Mouse (Mus musculus): ENCODE measurements around the gene 1700047I17Rik2. TPM values are rescaled to one million over a fixed set of nuclear protein-coding genes. Genes with fewer than 3 reads are reported as not detected.
A peak's percentile ranks its signal among the peaks of the same experiment; 100 is the strongest.
"Not testable (repeated sequence)": the region's sequence is repeated elsewhere in the genome, so short reads cannot be mapped to it uniquely, and the experiment has no call there.

The 1700047I17Rik2 gene
- 1.4 TPM in 1 of 2 replicates, not detected in the other for polyA plus RNA-seq (2016; fragmentation: Nextera tagmentation; extraction: Ambion mirVana)

DNA sequence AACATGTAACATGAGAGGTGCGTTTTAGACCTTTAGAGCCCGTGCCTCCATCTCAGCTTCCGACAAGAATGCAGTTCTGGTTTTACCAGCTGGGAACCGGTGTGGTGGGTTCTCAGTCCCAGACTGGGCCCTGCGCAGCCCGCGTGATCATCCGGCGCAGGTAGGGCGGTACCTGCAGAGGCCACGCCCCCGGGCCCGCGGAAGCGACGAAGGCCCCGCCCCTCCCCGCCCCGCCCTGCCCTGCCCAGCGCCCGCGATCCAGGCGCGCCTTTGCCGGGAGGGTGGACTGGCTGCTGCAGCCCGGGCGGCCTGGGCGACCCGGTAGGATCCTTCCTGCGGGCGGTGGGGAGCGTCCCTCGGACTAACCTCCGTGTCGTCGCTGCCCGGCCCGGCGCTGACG, at the start of gene 1700047I17Rik2:
Gene 1700047I17Rik2, plus strand, starts transcription at position 287 of the 400 bp plus-strand sequence.
- not testable (repeated sequence) for H3K4me1 ChIP-seq, H3K27me3 ChIP-seq

DNA sequence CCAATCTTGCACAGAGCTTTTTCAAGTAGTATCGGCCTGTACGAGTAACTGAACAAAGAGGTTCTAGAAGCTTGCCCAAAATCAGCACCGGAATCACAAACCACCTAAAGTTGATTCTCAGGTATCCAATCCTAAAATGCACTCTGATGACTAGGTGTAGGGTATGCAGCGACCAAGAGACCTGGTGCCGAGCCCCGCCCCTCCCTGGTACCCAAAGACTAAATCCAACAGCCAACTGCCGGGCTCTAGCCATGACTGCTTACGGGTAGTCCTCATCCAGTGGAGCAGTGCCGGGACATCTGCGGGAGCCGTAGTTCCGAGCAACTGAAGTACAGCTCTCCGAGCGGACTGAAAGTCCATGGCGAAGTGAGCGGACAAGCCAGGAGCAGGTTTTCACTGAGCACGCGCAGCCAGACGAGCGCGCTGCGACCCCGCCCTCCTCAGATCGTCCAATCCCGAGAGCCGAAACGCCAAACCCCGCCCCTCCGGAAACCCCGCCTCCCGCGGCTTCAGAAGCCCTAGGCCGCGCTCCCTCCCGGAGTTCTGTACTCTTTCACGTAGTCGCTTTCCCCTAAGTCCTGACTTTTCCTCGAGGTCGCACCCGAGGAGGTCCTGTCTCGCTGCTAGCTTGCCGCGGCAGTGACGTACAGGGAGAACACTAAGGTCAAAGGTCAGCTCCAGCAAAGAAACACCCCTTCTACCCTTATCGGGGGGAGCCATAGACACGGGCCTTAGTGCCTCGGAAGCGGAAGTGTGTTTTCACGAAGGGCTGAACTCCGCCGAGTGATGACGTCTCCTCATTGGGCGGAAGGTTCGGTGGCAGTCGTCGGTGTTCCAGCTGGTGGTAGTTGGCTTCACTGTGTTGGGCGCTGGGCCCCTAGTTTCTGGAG, 44.6 kb upstream of the 1700047I17Rik2 start, which contains the start of gene Srp54b:
Gene Srp54b, plus strand, starts transcription at position 546 of the 890 bp plus-strand sequence.
- H3K36me3 ChIP-seq; H3K4me2 ChIP-seq (replicated peaks); H3K9ac ChIP-seq (replicated peaks); H3K9me3 ChIP-seq; H3K27ac ChIP-seq (replicated peaks); H3K27me3 ChIP-seq; H3K4me1 ChIP-seq: not testable (repeated sequence)
- ATAC-seq (ENCODE audit: low FRiP score, low read depth), result peak; percentile 98
- H3K4me3 ChIP-seq, result peak within 1 kb of the TSS; percentile 31
- no CpG with 5 or more reads among the region's 57 CpGs for WGBS

More for the DNA sequence above, at the start of gene 1700047I17Rik2:
- H3K9ac ChIP-seq (replicated peaks); H3K4me3 ChIP-seq; H3K27ac ChIP-seq (replicated peaks); H3K36me3 ChIP-seq; H3K4me2 ChIP-seq (replicated peaks); H3K9me3 ChIP-seq: not testable (repeated sequence)
- peak; percentile 96 for ATAC-seq (ENCODE audit: low FRiP score, low read depth)
- no CpG with 5 or more reads among the region's 40 CpGs for WGBS

DNA sequence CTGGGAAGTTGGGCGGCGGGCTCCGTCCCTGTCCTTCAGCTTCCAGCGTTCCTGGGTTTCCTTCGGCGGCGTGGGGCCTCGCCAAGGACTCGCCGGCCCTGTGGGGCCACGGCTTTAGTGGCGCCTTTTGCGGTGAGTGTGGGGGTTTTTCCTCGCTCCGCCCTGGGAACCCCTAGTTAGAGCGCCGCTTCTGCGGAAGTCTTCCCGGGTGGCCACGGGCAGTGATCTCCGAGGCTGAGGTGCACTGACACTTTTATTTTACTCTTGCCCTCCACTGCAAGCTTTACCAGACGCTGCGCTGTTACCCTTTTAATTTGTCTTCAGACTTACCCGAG, 44.0 kb upstream of the 1700047I17Rik2 start:
- H3K36me3 ChIP-seq, result not testable (repeated sequence)
- WGBS, result under 1% methylated on average over 10 of the region's 24 CpGs
- peak overlapping the region; percentile 31 for H3K4me3 ChIP-seq

DNA sequence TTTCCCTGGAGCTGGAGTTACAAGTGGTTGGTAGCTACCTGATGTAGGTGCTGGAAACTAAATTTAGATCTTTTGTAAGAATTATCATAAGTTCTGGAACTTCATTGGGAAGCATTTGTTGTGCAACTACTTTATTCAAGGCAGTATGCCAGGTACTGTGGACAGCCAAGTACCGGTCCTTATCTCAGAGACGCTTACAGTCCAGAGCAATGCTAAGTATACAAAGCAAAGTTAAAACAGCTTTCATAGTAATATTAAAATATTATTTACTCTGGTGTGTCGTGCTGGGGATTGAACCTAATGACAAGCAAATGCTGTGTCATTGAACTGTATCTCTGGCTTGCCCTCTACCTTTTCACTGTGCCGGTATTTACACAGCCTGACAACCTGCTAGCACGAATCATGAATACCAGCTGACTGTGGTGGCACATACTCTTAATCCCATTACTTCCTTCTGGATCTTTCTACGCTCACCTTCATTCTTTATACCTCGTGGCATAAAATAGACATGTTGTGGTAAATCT, 32.3 kb upstream of the 1700047I17Rik2 start:
- not testable (repeated sequence) for H3K4me3 ChIP-seq; H3K36me3 ChIP-seq; H3K4me1 ChIP-seq; ATAC-seq (ENCODE audit: low FRiP score, low read depth); H3K9me3 ChIP-seq; H3K9ac ChIP-seq (replicated peaks); H3K27ac ChIP-seq (replicated peaks); H3K4me2 ChIP-seq (replicated peaks); H3K27me3 ChIP-seq
- no CpG with 5 or more reads among the region's 7 CpGs for WGBS

More for the DNA sequence above, 44.0 kb upstream of the 1700047I17Rik2 start:
- not testable (repeated sequence) for H3K4me2 ChIP-seq (replicated peaks); H3K4me1 ChIP-seq; H3K27ac ChIP-seq (replicated peaks); H3K27me3 ChIP-seq; H3K9me3 ChIP-seq; H3K9ac ChIP-seq (replicated peaks)
- ATAC-seq (ENCODE audit: low FRiP score, low read depth), result peak; percentile 51; the same call in 1 of the 2 replicates

DNA sequence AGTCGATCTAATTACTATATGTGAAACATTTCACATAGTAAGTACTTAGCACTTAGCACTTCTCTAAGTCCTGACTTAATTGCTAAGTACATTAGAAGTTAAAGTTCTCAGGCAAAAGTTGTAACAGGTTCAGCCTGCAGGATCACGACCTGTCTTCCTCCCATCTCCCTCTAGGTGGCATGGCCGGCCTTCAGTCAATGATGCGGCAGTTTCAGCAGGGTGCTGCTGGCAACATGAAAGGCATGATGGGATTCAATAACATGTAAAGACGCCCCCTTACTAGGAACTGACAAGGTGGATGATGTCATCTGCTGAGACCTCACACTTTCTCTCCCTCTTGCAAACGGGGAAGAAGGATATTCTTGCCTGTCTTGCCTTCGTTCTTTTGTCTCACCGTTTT, 11.7 kb upstream of the 1700047I17Rik2 start:
- WGBS, result no CpG with 5 or more reads among the region's 8 CpGs
- H3K27ac ChIP-seq (replicated peaks); H3K36me3 ChIP-seq; H3K4me3 ChIP-seq; ATAC-seq (ENCODE audit: low FRiP score, low read depth); H3K4me2 ChIP-seq (replicated peaks); H3K9me3 ChIP-seq; H3K27me3 ChIP-seq; H3K9ac ChIP-seq (replicated peaks); H3K4me1 ChIP-seq: not testable (repeated sequence)

DNA sequence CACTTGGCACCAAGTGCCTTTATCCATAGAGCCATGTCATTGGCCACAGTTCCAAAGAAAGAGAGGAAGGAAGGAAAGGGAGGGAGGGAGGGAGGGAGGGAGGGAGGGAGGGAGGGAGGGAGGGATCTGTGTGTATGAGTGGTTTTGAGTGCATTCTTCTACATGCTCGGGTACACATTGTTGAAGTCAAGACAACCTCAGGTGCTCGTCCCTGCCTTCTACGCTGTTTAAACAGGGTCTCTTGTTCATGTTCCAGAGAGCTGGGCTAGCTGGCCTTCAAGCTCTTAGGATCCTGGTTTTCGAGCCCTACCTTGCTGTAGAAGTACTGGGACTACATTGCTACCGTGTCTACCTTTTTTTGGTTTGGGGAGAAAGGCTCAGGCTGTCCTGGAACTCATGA, 10.3 kb upstream of the 1700047I17Rik2 start:
- H3K9ac ChIP-seq (replicated peaks); H3K36me3 ChIP-seq; H3K9me3 ChIP-seq; H3K4me3 ChIP-seq; H3K4me1 ChIP-seq; H3K4me2 ChIP-seq (replicated peaks); H3K27me3 ChIP-seq; H3K27ac ChIP-seq (replicated peaks); ATAC-seq (ENCODE audit: low FRiP score, low read depth): not testable (repeated sequence)
- WGBS, result no CpG with 5 or more reads among the region's 5 CpGs

DNA sequence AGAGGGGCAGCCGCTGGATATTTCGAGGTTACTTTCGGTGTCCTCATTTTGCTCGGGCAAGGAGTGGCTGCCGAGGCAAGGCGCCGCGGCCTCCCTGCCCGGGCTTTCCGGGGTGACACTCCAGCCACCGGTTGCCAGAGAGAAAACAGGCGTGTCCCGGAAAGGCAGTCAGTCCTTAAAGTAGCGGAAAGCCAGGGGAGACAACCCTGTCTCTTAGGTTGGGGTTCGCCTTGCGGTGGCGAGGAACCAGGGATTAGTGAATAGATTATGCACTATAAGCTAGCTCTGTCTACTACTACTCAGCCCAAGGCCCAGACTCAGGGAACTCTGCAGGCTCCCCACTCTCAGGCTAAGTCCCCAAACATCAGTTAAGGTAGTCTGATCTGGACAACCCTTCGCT, 407 bp downstream of the 1700047I17Rik2 start:
- no CpG with 5 or more reads among the region's 18 CpGs for WGBS

DNA sequence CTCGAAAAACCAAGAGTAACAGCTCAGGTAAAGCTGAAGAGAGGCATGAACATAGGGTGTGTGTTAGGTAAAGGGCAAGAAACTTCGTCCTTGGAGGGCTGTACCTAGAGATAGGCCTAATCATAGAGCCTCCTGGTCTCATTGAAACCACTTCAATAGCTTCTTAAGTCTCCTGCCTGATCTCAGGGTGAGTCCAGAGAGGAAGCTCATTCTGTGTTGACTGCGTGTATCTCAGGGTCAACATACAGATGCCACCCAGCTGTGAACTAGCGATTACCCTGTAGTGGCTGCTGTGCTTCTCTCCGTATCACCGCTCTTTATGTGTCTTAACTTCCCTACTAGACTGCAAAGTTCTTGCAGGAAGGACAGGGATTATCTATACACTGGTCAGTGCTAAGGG, 13.6 kb downstream of the 1700047I17Rik2 start:
- WGBS, result no CpG with 5 or more reads among the region's 6 CpGs
- not testable (repeated sequence) for H3K9ac ChIP-seq (replicated peaks); H3K4me2 ChIP-seq (replicated peaks); H3K27me3 ChIP-seq; H3K36me3 ChIP-seq; H3K9me3 ChIP-seq; H3K27ac ChIP-seq (replicated peaks); ATAC-seq (ENCODE audit: low FRiP score, low read depth); H3K4me3 ChIP-seq; H3K4me1 ChIP-seq

More for the DNA sequence above, 407 bp downstream of the 1700047I17Rik2 start:
- not testable (repeated sequence) for H3K36me3 ChIP-seq; H3K27me3 ChIP-seq; H3K4me3 ChIP-seq; H3K9me3 ChIP-seq; H3K4me1 ChIP-seq; H3K4me2 ChIP-seq (replicated peaks); H3K9ac ChIP-seq (replicated peaks); H3K27ac ChIP-seq (replicated peaks)
- peak; percentile 70 for ATAC-seq (ENCODE audit: low FRiP score, low read depth)

DNA sequence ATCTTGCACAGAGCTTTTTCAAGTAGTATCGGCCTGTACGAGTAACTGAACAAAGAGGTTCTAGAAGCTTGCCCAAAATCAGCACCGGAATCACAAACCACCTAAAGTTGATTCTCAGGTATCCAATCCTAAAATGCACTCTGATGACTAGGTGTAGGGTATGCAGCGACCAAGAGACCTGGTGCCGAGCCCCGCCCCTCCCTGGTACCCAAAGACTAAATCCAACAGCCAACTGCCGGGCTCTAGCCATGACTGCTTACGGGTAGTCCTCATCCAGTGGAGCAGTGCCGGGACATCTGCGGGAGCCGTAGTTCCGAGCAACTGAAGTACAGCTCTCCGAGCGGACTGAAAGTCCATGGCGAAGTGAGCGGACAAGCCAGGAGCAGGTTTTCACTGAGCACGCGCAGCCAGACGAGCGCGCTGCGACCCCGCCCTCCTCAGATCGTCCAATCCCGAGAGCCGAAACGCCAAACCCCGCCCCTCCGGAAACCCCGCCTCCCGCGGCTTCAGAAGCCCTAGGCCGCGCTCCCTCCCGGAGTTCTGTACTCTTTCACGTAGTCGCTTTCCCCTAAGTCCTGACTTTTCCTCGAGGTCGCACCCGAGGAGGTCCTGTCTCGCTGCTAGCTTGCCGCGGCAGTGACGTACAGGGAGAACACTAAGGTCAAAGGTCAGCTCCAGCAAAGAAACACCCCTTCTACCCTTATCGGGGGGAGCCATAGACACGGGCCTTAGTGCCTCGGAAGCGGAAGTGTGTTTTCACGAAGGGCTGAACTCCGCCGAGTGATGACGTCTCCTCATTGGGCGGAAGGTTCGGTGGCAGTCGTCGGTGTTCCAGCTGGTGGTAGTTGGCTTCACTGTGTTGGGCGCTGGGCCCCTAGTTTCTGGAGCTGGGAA, 30.5 kb downstream of the 1700047I17Rik2 start, which contains the start of gene Srp54c:
Gene Srp54c, plus strand, starts transcription at position 543 of the 894 bp plus-strand sequence.
- not testable (repeated sequence) for H3K9me3 ChIP-seq; H3K36me3 ChIP-seq; H3K4me1 ChIP-seq; H3K27me3 ChIP-seq; H3K27ac ChIP-seq (replicated peaks)
- 0 out of 2 replicates have a peak within 1 kb of the TSS, but pooled peaks have one; percentile 39 for H3K9ac ChIP-seq (replicated peaks)
- WGBS, result no CpG with 5 or more reads among the region's 57 CpGs
- peak; percentile 98 for ATAC-seq (ENCODE audit: low FRiP score, low read depth)
- peak within 1 kb of the TSS; percentile 35; the same call in 1 of the 2 replicates for H3K4me2 ChIP-seq (replicated peaks)
- H3K4me3 ChIP-seq, result peak within 1 kb of the TSS; percentile 43

DNA sequence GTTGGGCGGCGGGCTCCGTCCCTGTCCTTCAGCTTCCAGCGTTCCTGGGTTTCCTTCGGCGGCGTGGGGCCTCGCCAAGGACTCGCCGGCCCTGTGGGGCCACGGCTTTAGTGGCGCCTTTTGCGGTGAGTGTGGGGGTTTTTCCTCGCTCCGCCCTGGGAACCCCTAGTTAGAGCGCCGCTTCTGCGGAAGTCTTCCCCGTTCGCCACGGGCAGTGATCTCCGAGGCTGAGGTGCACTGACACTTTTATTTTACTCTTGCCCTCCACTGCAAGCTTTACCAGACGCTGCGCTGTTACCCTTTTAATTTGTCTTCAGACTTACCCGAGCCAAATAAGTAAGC, 31.1 kb downstream of the 1700047I17Rik2 start:
- peak overlapping the region; percentile 35; the same call in 1 of the 2 replicates for H3K4me2 ChIP-seq (replicated peaks)
- 0 out of 2 replicates have a peak overlapping the region, but pooled peaks have one; percentile 39 for H3K9ac ChIP-seq (replicated peaks)
- H3K4me3 ChIP-seq, result peak overlapping the region; percentile 43
- not testable (repeated sequence) for H3K4me1 ChIP-seq; H3K36me3 ChIP-seq; H3K27ac ChIP-seq (replicated peaks); H3K27me3 ChIP-seq; ATAC-seq (ENCODE audit: low FRiP score, low read depth); H3K9me3 ChIP-seq
- WGBS, result under 1% methylated on average over 12 of the region's 25 CpGs

DNA sequence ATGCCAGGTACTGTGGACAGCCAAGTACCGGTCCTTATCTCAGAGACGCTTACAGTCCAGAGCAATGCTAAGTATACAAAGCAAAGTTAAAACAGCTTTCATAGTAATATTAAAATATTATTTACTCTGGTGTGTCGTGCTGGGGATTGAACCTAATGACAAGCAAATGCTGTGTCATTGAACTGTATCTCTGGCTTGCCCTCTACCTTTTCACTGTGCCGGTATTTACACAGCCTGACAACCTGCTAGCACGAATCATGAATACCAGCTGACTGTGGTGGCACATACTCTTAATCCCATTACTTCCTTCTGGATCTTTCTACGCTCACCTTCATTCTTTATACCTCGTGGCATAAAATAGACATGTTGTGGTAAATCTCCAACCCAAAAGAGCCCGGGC, 42.9 kb downstream of the 1700047I17Rik2 start:
- not testable (repeated sequence) for H3K27me3 ChIP-seq; H3K4me3 ChIP-seq; H3K36me3 ChIP-seq; H3K9me3 ChIP-seq; H3K4me2 ChIP-seq (replicated peaks); H3K27ac ChIP-seq (replicated peaks); ATAC-seq (ENCODE audit: low FRiP score, low read depth); H3K9ac ChIP-seq (replicated peaks); H3K4me1 ChIP-seq
- no CpG with 5 or more reads among the region's 8 CpGs for WGBS

DNA sequence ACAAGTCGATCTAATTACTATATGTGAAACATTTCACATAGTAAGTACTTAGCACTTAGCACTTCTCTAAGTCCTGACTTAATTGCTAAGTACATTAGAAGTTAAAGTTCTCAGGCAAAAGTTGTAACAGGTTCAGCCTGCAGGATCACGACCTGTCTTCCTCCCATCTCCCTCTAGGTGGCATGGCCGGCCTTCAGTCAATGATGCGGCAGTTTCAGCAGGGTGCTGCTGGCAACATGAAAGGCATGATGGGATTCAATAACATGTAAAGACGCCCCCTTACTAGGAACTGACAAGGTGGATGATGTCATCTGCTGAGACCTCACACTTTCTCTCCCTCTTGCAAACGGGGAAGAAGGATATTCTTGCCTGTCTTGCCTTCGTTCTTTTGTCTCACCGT, 62.6 kb downstream of the 1700047I17Rik2 start:
- H3K9ac ChIP-seq (replicated peaks); ATAC-seq (ENCODE audit: low FRiP score, low read depth); H3K27ac ChIP-seq (replicated peaks); H3K4me3 ChIP-seq; H3K9me3 ChIP-seq; H3K4me1 ChIP-seq; H3K4me2 ChIP-seq (replicated peaks); H3K27me3 ChIP-seq: not testable (repeated sequence)
- WGBS, result no CpG with 5 or more reads among the region's 8 CpGs
- peaks cover 17% of the 10 kb centered on the region for H3K36me3 ChIP-seq
